Mouse (Mus musculus) megakaryocyte, embryonic 14.5 days (primary cell): Measurements from ENCODE around the gene Zfp784.

Experiments used
- FLI1 ChIP-seq: IDR thresholded peaks from 2 replicates; pipeline ENCODE4 v1.6.1; 2012; ENCODE audit warnings: low read length, inconsistent platforms, mixed read lengths
- GATA1 ChIP-seq: IDR thresholded peaks from 3 replicates; pipeline ENCODE4 v1.6.1; 2012; ENCODE audit warnings: mixed read lengths, low read length, inconsistent platforms, borderline replicate concordance

GRCm38 (mm10) chr7:5083325-5084105 is 45.3 kb upstream of the Zfp784 start:
- TF ChIP-seq GATA1 (no peak), FLI1 (no peak)
